Mouse (Mus musculus) adrenal gland, postnatal 36 days (tissue): ENCODE data around the gene Syt12. TPM values are rescaled to one million over a fixed set of nuclear protein-coding genes. Genes with fewer than 3 reads are reported as not detected.
"Not testable (repeated sequence)": the region's sequence is repeated elsewhere in the genome, so short reads cannot be mapped to it uniquely, and the experiment has no call there.

Source experiments
- DNase-seq, 2 experiments: peaks; one replicate each; pipeline ENCODE4 v3.0.0; 2021; ENCODE audit warnings: mixed read lengths in 1 of 2
- total RNA-seq, 2 experiments: library from RNA; stranded (reverse); gene quantifications; 2 replicates each; pipeline ENCODE4 v1.2.3; 2021

Gene Syt12
- total RNA-seq, 2 experiments from 2014 or later: 66.1 to 69.9 TPM

GRCm38 (mm10) chr19:4491080-4491695 is 13.9 kb upstream of the Syt12 start:
- peak; percentile 48 to 55 for DNase-seq

GRCm38 (mm10) chr19:4487877-4488276 is 10.6 kb upstream of the Syt12 start:
- no peak for DNase-seq

- DNase-seq: no peak
These were observed 7.8 kb upstream of the Syt12 start for GRCm38 (mm10) chr19:4485006-4485405.

GRCm38 (mm10) chr19:4482111-4482859 is 5.0 kb upstream of the Syt12 start:
- peak in 1 of 2 experiments; percentile 40 for DNase-seq

GRCm38 (mm10) chr19:4481326-4481725 is 4.1 kb upstream of the Syt12 start:
- no peak for DNase-seq

- no peak for DNase-seq
These were observed 2.8 kb upstream of the Syt12 start for GRCm38 (mm10) chr19:4480041-4480440.

GRCm38 (mm10) chr19:4478190-4478516 is 906 bp upstream of the Syt12 start:
- no peak for DNase-seq

GRCm38 (mm10) chr19:4476601-4477257 is 518 bp downstream of the Syt12 start:
- DNase-seq: peak; percentile 74 to 80

- DNase-seq: no peak
These were observed 1.9 kb downstream of the Syt12 start for GRCm38 (mm10) chr19:4475224-4475925.

GRCm38 (mm10) chr19:4474739-4475138 is 2.5 kb downstream of the Syt12 start:
- DNase-seq: peak in 1 of 2 experiments; percentile 56

GRCm38 (mm10) chr19:4473549-4473948 is 3.7 kb downstream of the Syt12 start:
- no peak for DNase-seq

- peak; percentile 63 for DNase-seq
These were observed 8.9 kb downstream of the Syt12 start for GRCm38 (mm10) chr19:4468363-4468762.

- DNase-seq: no peak
These were observed 12.6 kb downstream of the Syt12 start for GRCm38 (mm10) chr19:4464666-4465065.

GRCm38 (mm10) chr19:4461981-4462380 is 15.3 kb downstream of the Syt12 start:
- DNase-seq: no peak

GRCm38 (mm10) chr19:4456227-4456626 is 21.0 kb downstream of the Syt12 start:
- DNase-seq: peak; percentile 67 to 74

- peak; percentile 44 to 60 for DNase-seq
These were observed 22.0 kb downstream of the Syt12 start for GRCm38 (mm10) chr19:4455071-4455800.

- DNase-seq: not testable (repeated sequence)
These were observed 23.2 kb downstream of the Syt12 start for GRCm38 (mm10) chr19:4454040-4454439.

GRCm38 (mm10) chr19:4452525-4452924 is 24.7 kb downstream of the Syt12 start:
- no peak for DNase-seq

- no peak for DNase-seq
These were observed 25.3 kb downstream of the Syt12 start for GRCm38 (mm10) chr19:4451965-4452364.

GRCm38 (mm10) chr19:4451098-4451497 is 26.1 kb downstream of the Syt12 start:
- no peak for DNase-seq

GRCm38 (mm10) chr19:4450666-4451065 is 26.6 kb downstream of the Syt12 start:
- DNase-seq: no peak

- no peak for DNase-seq
These were observed 28.0 kb downstream of the Syt12 start for GRCm38 (mm10) chr19:4449230-4449629.
